Mouse (Mus musculus): Measurements from ENCODE around the gene Myzap. TPM values are rescaled to one million over a fixed set of nuclear protein-coding genes. Genes with fewer than 3 reads are reported as not detected.
A peak's percentile ranks its signal among the peaks of the same experiment; 100 is the strongest.

Myzap gene
- total RNA-seq, 2 experiments from 2014 or later: 1.8 to 1.9 TPM

DNA sequence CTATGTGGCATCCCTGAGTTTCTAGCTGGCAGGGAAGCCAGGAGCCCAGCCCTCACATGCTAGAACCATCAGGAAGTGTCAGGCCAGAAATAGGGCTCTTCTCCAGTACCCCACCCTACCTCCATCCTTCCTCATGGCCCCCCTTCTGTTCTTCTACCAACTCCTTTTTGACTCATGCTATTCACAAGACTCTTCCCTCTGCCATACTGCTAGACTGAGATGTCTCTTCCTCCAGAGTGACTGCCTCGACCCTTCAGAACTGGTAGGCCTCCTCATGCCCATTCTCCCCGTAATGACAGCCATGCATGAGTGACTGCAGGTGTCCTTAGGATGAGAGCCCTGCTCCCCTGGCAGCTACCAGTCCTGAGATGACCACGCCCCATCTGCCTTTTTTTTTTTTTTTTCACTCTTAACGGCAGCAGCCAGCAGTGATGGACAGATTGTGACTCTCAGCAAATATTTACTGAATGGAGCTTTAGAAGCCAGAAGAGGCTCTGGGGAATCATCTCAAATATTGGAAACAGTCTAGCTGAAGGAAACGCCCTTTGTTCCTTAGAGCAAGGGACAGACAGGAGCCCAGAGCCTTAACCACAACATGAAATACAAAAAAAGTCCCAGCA lies 23.7 kb downstream of the Myzap start:
- no peak for TF ChIP-seq CTCF (IDR thresholded peaks at IDR 0.05)
- H3K4me3 ChIP-seq: no peak overlapping the region
- DNase-seq (ENCODE audit: extremely low spot score in 1 of 2, low spot score in 2 of 2): no peak
- no peak overlapping the region for H3K27ac ChIP-seq
- intact Hi-C loops (cut with DNase I): no loop called here

GRCm38 (mm10) chr9:71567391-71567790 lies 24.8 kb downstream of the Myzap start:
- DNase-seq (ENCODE audit: extremely low spot score in 1 of 2, low spot score in 2 of 2): no peak
- intact Hi-C loops (cut with DNase I): no loop called here
- Histone ChIP-seq H3K27ac (no peak overlapping the region), H3K4me3 (no peak overlapping the region)
- TF ChIP-seq CTCF (IDR thresholded peaks at IDR 0.05): no peak

GRCm38 (mm10) chr9:71566763-71567162 lies 25.4 kb downstream of the Myzap start:
- no peak for DNase-seq (ENCODE audit: extremely low spot score in 1 of 2, low spot score in 2 of 2)
- no peak overlapping the region for H3K27ac ChIP-seq
- no peak overlapping the region for H3K4me3 ChIP-seq
- intact Hi-C loops (cut with DNase I): no loop called here
- no peak for TF ChIP-seq CTCF (IDR thresholded peaks at IDR 0.05)

- no peak overlapping the region for H3K27ac ChIP-seq
- no peak for TF ChIP-seq CTCF (IDR thresholded peaks at IDR 0.05)
- H3K4me3 ChIP-seq: no peak overlapping the region
- intact Hi-C loops (cut with DNase I): no loop called here
- no peak for DNase-seq (ENCODE audit: extremely low spot score in 1 of 2, low spot score in 2 of 2)
Observed at GRCm38 (mm10) chr9:71557737-71558136, 34.4 kb downstream of the Myzap start.

GRCm38 (mm10) chr9:71554001-71554400 lies 38.2 kb downstream of the Myzap start:
- no peak for DNase-seq (ENCODE audit: extremely low spot score in 1 of 2, low spot score in 2 of 2)
- Histone ChIP-seq H3K4me3 (no peak overlapping the region), H3K27ac (no peak overlapping the region)
- intact Hi-C loops (cut with DNase I): no loop called here
- TF ChIP-seq CTCF (IDR thresholded peaks at IDR 0.05): no peak

DNA sequence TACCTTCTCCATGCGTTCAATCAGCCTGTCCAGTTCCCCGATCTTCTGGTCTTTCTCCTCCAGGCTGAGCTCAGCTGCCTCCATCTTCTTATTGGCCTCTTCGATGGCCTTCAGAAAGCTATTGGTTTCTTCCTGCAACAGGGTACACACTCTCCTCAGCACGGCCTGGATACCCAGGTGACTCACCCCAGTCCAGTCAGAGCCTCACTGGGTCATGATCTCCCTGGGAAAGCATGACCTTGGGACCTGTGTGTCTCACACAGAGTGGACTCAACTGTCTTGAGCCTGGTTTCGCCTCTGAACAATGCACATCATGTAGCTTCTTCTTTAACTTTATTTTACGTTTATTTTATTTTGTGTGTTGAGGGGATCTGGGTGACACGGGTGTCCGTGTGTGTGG lies 42.0 kb downstream of the Myzap start:
- intact Hi-C loops (cut with DNase I): no loop called here
- DNase-seq (ENCODE audit: extremely low spot score in 1 of 2, low spot score in 2 of 2): no peak
- no peak overlapping the region for H3K27ac ChIP-seq
- H3K4me3 ChIP-seq: no peak overlapping the region
- no peak for TF ChIP-seq CTCF (IDR thresholded peaks at IDR 0.05)

- DNase-seq (ENCODE audit: extremely low spot score in 1 of 2, low spot score in 2 of 2): no peak
- Histone ChIP-seq H3K27ac (no peak overlapping the region), H3K4me3 (no peak overlapping the region)
- intact Hi-C loops (cut with DNase I): no loop called here
- no peak for TF ChIP-seq CTCF (IDR thresholded peaks at IDR 0.05)
Observed at GRCm38 (mm10) chr9:71547704-71548275, 44.4 kb downstream of the Myzap start.

GRCm38 (mm10) chr9:71544831-71545230 lies 47.3 kb downstream of the Myzap start:
- intact Hi-C loops (cut with DNase I): loop anchor here (2.0 kb wide), 1 partner anchor 80 kb away; no protein-coding TSS in a partner anchor
- H3K27ac ChIP-seq: no peak overlapping the region
- no peak for TF ChIP-seq CTCF (IDR thresholded peaks at IDR 0.05)
- H3K4me3 ChIP-seq: no peak overlapping the region
- no peak for DNase-seq (ENCODE audit: extremely low spot score in 1 of 2, low spot score in 2 of 2)

DNA sequence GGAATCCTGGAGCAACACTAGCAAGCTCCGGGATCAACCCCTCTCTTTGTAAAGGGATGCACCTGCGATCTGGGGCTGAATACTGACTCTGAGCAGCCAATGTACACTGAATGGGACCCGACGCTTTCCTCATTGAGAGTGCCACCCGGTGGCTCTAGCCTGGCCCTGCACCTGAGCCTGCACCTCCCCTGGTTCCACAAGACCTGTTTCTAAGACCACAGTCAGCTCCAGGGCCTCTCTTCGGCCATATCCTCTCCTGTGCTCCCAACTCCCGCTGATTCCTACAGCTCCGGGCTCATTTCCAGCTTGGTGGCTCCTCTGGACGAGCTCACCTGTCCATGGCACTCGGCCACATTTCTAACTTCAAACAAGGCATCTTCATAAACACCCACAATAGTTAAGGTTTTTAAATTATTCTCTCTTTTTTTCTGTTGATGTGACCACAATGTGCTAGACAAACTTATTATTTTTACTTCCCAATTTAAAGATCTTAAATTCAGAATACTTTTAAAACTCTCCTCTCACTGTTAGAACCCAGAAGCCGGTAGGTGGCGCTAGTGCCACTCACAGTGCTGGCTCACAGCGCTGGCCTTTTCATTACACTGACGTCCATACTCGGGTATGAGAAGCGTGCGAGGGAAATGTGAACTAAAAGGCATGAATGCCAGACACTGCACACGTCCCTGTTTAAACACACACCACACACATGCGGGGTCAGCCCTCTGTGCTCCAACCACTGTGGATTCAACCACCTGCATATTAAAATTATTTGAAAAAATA lies 48.5 kb downstream of the Myzap start:
- DNase-seq (ENCODE audit: extremely low spot score in 1 of 2, low spot score in 2 of 2): peak; percentile 73 to 78
- TF ChIP-seq CTCF (IDR thresholded peaks at IDR 0.05): peak; percentile 74
- intact Hi-C loops (cut with DNase I): loop anchor here (1.0 to 2.0 kb wide), 2 partner anchors 73 to 81 kb away; no protein-coding TSS in a partner anchor
- Histone ChIP-seq H3K27ac (no peak overlapping the region), H3K4me3 (no peak overlapping the region)

DNA sequence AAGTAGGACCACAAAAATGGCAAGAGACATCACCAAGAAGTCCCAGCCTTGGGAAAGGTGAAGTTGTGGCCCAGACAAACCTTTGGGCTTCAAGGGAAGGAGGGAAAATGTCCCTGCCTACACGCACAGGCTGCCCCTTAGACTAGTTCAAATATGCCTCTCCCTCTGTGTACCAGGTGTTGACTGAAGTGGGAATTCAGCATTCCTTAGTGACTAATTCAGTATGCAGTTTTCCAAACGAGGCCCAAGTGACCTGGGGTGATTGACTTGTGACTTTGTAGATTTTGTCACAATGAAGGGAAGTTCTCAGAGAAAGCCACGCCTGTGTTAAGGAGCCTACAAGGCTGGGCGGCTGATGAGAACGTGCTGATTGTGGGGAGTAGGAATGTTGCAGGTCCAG lies 49.9 kb downstream of the Myzap start:
- TF ChIP-seq CTCF (IDR thresholded peaks at IDR 0.05): no peak
- Histone ChIP-seq H3K27ac (no peak overlapping the region), H3K4me3 (no peak overlapping the region)
- intact Hi-C loops (cut with DNase I): no loop called here
- no peak for DNase-seq (ENCODE audit: extremely low spot score in 1 of 2, low spot score in 2 of 2)

- no peak for DNase-seq (ENCODE audit: extremely low spot score in 1 of 2, low spot score in 2 of 2)
- intact Hi-C loops (cut with DNase I): no loop called here
- H3K27ac ChIP-seq: no peak overlapping the region
- no peak for TF ChIP-seq CTCF (IDR thresholded peaks at IDR 0.05)
- H3K4me3 ChIP-seq: no peak overlapping the region
Observed at GRCm38 (mm10) chr9:71540739-71541138, 51.4 kb downstream of the Myzap start.

- intact Hi-C loops (cut with DNase I): loop anchor here (10.0 kb wide), 1 partner anchor 321 kb away; the partner anchor contains the start of gene Aldh1a2
Observed at GRCm38 (mm10) chr9:71535730-71536129, 56.4 kb downstream of the Myzap start.

More at GRCm38 (mm10) chr9:71535730-71536129, 56.4 kb downstream of the Myzap start:
- DNase-seq (ENCODE audit: extremely low spot score in 1 of 2, low spot score in 2 of 2): no peak
- Histone ChIP-seq H3K4me3 (no peak overlapping the region), H3K27ac (no peak overlapping the region)
- no peak for TF ChIP-seq CTCF (IDR thresholded peaks at IDR 0.05)
